Mouse (Mus musculus): ENCODE data around the gene Pak3.
"Not testable (repeated sequence)": the region's sequence is repeated elsewhere in the genome, so short reads cannot be mapped to it uniquely, and the experiment has no call there.

Gene Pak3

GRCm38 (mm10) chrX:143518168-143518901 is at the start of gene Pak3:
TSS of gene Pak3 (plus strand) at chrX:143518591.
- DNase-seq: no peak

- DNase-seq: peak; percentile 98 to 100
Measured at GRCm38 (mm10) chrX:143482866-143483265, 35.5 kb upstream of the Pak3 start.

GRCm38 (mm10) chrX:143501053-143501695 is 17.2 kb upstream of the Pak3 start:
- DNase-seq: no peak

- DNase-seq: no peak
Measured at GRCm38 (mm10) chrX:143501776-143502365, 16.5 kb upstream of the Pak3 start.

GRCm38 (mm10) chrX:143518917-143519316 is 526 bp downstream of the Pak3 start:
- DNase-seq: no peak

- DNase-seq: not testable (repeated sequence)
Measured at GRCm38 (mm10) chrX:143519454-143519853, 1.1 kb downstream of the Pak3 start.

- DNase-seq: no peak
Measured at GRCm38 (mm10) chrX:143520195-143520594, 1.8 kb downstream of the Pak3 start.

GRCm38 (mm10) chrX:143532331-143532730 is 13.9 kb downstream of the Pak3 start:
- no peak for DNase-seq

- no peak for DNase-seq
Measured at GRCm38 (mm10) chrX:143533574-143533973, 15.2 kb downstream of the Pak3 start.

GRCm38 (mm10) chrX:143542756-143543155 is 24.4 kb downstream of the Pak3 start:
- no peak for DNase-seq

GRCm38 (mm10) chrX:143543186-143543793 is 24.9 kb downstream of the Pak3 start:
- no peak for DNase-seq

- DNase-seq: no peak
Measured at GRCm38 (mm10) chrX:143573691-143574090, 55.3 kb downstream of the Pak3 start.

GRCm38 (mm10) chrX:143579925-143580324 is 61.5 kb downstream of the Pak3 start:
- DNase-seq: no peak

- DNase-seq: no peak
Measured at GRCm38 (mm10) chrX:143580458-143580959, 62.1 kb downstream of the Pak3 start.

GRCm38 (mm10) chrX:143606877-143607449 is 88.6 kb downstream of the Pak3 start:
- DNase-seq: no peak

- DNase-seq: no peak
Measured at GRCm38 (mm10) chrX:143618734-143619133, 100.3 kb downstream of the Pak3 start.

- no peak for DNase-seq
Measured at GRCm38 (mm10) chrX:143627767-143628166, 109.4 kb downstream of the Pak3 start.

- DNase-seq: no peak
Measured at GRCm38 (mm10) chrX:143643936-143644335, 125.5 kb downstream of the Pak3 start.

- DNase-seq: no peak
Measured at GRCm38 (mm10) chrX:143644807-143645206, 126.4 kb downstream of the Pak3 start.

GRCm38 (mm10) chrX:143654308-143655176 is 136.2 kb downstream of the Pak3 start:
- DNase-seq: no peak

- DNase-seq: no peak
Measured at GRCm38 (mm10) chrX:143655177-143655492, 136.7 kb downstream of the Pak3 start.

Data from kidney, postnatal 36 days (tissue).